Mouse (Mus musculus) stomach, embryonic 16.5 days (tissue): ENCODE measurements around the gene Fa2h. TPM values are rescaled to one million over a fixed set of nuclear protein-coding genes. Genes with fewer than 3 reads are reported as not detected.
"Not testable (repeated sequence)": the region's sequence is repeated elsewhere in the genome, so short reads cannot be mapped to it uniquely, and the experiment has no call there.

ENCODE experiments used
- ATAC-seq: fragments of 200-750 bp; cut with Nextera tagmentation; 2 replicates; pipeline ENCODE4 v1.8.0; 2017; ENCODE audit warnings: moderate number of reproducible peaks, moderate TSS enrichment; ENCODE audit not compliant: insufficient read depth, low FRiP score
- H3K27ac ChIP-seq: fragments of 300-500 bp; sonication (generic); 2 replicates; pipeline ENCODE4 v1.5.1; 2014; ENCODE audit warnings: low read length
- H3K27me3 ChIP-seq: fragments of 300-500 bp; sonication (generic); 2 replicates; pipeline ENCODE4 v1.6.1; 2014; ENCODE audit warnings: low read length, control low read depth, mixed read lengths; ENCODE audit not compliant: control insufficient read depth, insufficient read depth
- H3K36me3 ChIP-seq: fragments of 300-500 bp; sonication (generic); 2 replicates; pipeline ENCODE4 v1.6.1; 2014; ENCODE audit warnings: low read length; ENCODE audit not compliant: control insufficient read depth, insufficient read depth
- H3K4me1 ChIP-seq: fragments of 300-500 bp; sonication (generic); 2 replicates; pipeline ENCODE4 v1.6.1; 2014; ENCODE audit warnings: low read length, control low read depth, mixed read lengths; ENCODE audit not compliant: control insufficient read depth, insufficient read depth
- H3K4me2 ChIP-seq: fragments of 300-500 bp; sonication (generic); 2 replicates; pipeline ENCODE4 v1.6.1; 2014; ENCODE audit warnings: low read depth, low read length, mixed read lengths
- H3K4me3 ChIP-seq: fragments of 300-500 bp; sonication (generic); replicated peaks from 2 replicates; pipeline ENCODE4 v1.5.1; 2014; ENCODE audit warnings: mild to moderate bottlenecking, low read length
- H3K9ac ChIP-seq: fragments of 300-500 bp; sonication (generic); 2 replicates; pipeline ENCODE4 v1.6.1; 2014; ENCODE audit warnings: low read length
- H3K9me3 ChIP-seq: fragments of 300-500 bp; sonication (generic); replicated peaks from 2 replicates; pipeline ENCODE4 v1.6.1; 2016; ENCODE audit warnings: low read length, control low read depth; ENCODE audit not compliant: control insufficient read depth
- WGBS: fragments of 180-500 bp; shearing (Covaris S2); extraction: QIAGEN DNeasy Blood & Tissue Kit; methylation state at CpG from one replicate; pipeline ENCODE4 v1.1.7; 2014; 5-methylcytosine and 5-hydroxymethylcytosine counted together
- polyA plus RNA-seq: library from polyadenylated mRNA; unstranded; fragments of >200 nt; fragmentation: Nextera tagmentation; extraction: Ambion mirVana; gene quantifications from 2 replicates; pipeline ENCODE4 v1.2.1, GENCODE M21; 2015

Gene Fa2h
- polyA plus RNA-seq, 1 experiment from 2014 or later: 5.9 TPM

GRCm38 (mm10) chr8:111343225-111343624, 50.4 kb downstream of the Fa2h start:
- no peak overlapping the region for H3K9ac ChIP-seq
- WGBS: 11% methylated on average over 5 of the region's 5 CpGs
- ATAC-seq: peak; percentile 71; the same call in 1 of the 2 replicates
- no peaks in the 10 kb centered on the region for H3K36me3 ChIP-seq
- no peak overlapping the region for H3K27ac ChIP-seq
- no peaks in the 10 kb centered on the region for H3K4me1 ChIP-seq
- H3K4me2 ChIP-seq: no peak overlapping the region
- H3K27me3 ChIP-seq: no peaks in the 10 kb centered on the region
- H3K4me3 ChIP-seq: no peak overlapping the region
- H3K9me3 ChIP-seq: no peaks in the 10 kb centered on the region

- peaks cover 5% of the 10 kb centered on the region; the same call in 1 of the 2 replicates for H3K4me1 ChIP-seq
- H3K4me2 ChIP-seq: no peak overlapping the region
- no peak for ATAC-seq
- 63% methylated on average over 3 of the region's 3 CpGs for WGBS
- H3K4me3 ChIP-seq: no peak overlapping the region
- no peaks in the 10 kb centered on the region for H3K9me3 ChIP-seq
- H3K9ac ChIP-seq: no peak overlapping the region
- H3K27ac ChIP-seq: no peak overlapping the region
- no peaks in the 10 kb centered on the region for H3K36me3 ChIP-seq
- no peaks in the 10 kb centered on the region for H3K27me3 ChIP-seq
Observed at GRCm38 (mm10) chr8:111340186-111340585, 53.4 kb downstream of the Fa2h start.

GRCm38 (mm10) chr8:111338370-111339208, 55.0 kb downstream of the Fa2h start:
- Histone ChIP-seq H3K27me3 (no peaks in the 10 kb centered on the region), H3K4me3 (peak overlapping the region; percentile 60), H3K4me1 (peaks cover 5% of the 10 kb centered on the region; the same call in 1 of the 2 replicates), H3K9ac (no peak overlapping the region), H3K36me3 (no peaks in the 10 kb centered on the region), H3K27ac (no peak overlapping the region), H3K4me2 (peak overlapping the region; percentile 96), H3K9me3 (no peaks in the 10 kb centered on the region)
- 39% methylated on average over 12 of the region's 12 CpGs for WGBS
- no peak for ATAC-seq

- Histone ChIP-seq H3K9me3 (no peaks in the 10 kb centered on the region), H3K4me2 (peak within 1 kb of the TSS; percentile 96), H3K27me3 (no peaks in the 10 kb centered on the region), H3K27ac (peak within 1 kb of the TSS; percentile 22; the same call in 1 of the 2 replicates), H3K36me3 (no peaks in the 10 kb centered on the region), H3K9ac (peak within 1 kb of the TSS; percentile 69), H3K4me1 (peaks cover 5% of the 10 kb centered on the region; the same call in 1 of the 2 replicates), H3K4me3 (peak within 1 kb of the TSS; percentile 60)
- under 1% methylated on average over 29 of the region's 29 CpGs for WGBS
- no peak for ATAC-seq
Observed at GRCm38 (mm10) chr8:111337890-111338347, 55.7 kb downstream of the Fa2h start, which contains the start of gene Mlkl. TSS of gene Mlkl (minus strand) at chr8:111338177.

GRCm38 (mm10) chr8:111337311-111337889, 56.2 kb downstream of the Fa2h start:
- Histone ChIP-seq H3K4me1 (peaks cover 5% of the 10 kb centered on the region; the same call in 1 of the 2 replicates), H3K27me3 (no peaks in the 10 kb centered on the region), H3K9me3 (no peaks in the 10 kb centered on the region), H3K4me2 (peak overlapping the region; percentile 96), H3K27ac (0 out of 2 replicates have a peak overlapping the region, but pooled peaks have one; percentile 22), H3K36me3 (no peaks in the 10 kb centered on the region), H3K4me3 (peak overlapping the region; percentile 60), H3K9ac (peak overlapping the region; percentile 69)
- 23% methylated on average over 17 of the region's 17 CpGs for WGBS
- ATAC-seq: no peak

GRCm38 (mm10) chr8:111336692-111337091, 56.9 kb downstream of the Fa2h start:
- ATAC-seq: no peak
- H3K27me3 ChIP-seq: no peaks in the 10 kb centered on the region
- no peak overlapping the region for H3K4me2 ChIP-seq
- WGBS: 77% methylated on average over 4 of the region's 4 CpGs
- no peak overlapping the region for H3K9ac ChIP-seq
- H3K4me1 ChIP-seq: peaks cover 5% of the 10 kb centered on the region; the same call in 1 of the 2 replicates
- no peaks in the 10 kb centered on the region for H3K36me3 ChIP-seq
- no peak overlapping the region for H3K4me3 ChIP-seq
- H3K27ac ChIP-seq: no peak overlapping the region
- H3K9me3 ChIP-seq: no peaks in the 10 kb centered on the region

- H3K27me3 ChIP-seq: no peaks in the 10 kb centered on the region
- no peak overlapping the region for H3K9ac ChIP-seq
- H3K4me1 ChIP-seq: no peaks in the 10 kb centered on the region
- ATAC-seq: no peak
- H3K4me3 ChIP-seq: no peak overlapping the region
- 69% methylated on average over 6 of the region's 6 CpGs for WGBS
- no peaks in the 10 kb centered on the region for H3K9me3 ChIP-seq
- H3K36me3 ChIP-seq: no peaks in the 10 kb centered on the region
- no peak overlapping the region for H3K4me2 ChIP-seq
- no peak overlapping the region for H3K27ac ChIP-seq
Observed at GRCm38 (mm10) chr8:111325222-111325790, 68.3 kb downstream of the Fa2h start.

GRCm38 (mm10) chr8:111314729-111315128, 78.9 kb downstream of the Fa2h start:
- Histone ChIP-seq H3K4me2 (no peak overlapping the region), H3K27ac (no peak overlapping the region), H3K27me3 (no peaks in the 10 kb centered on the region), H3K36me3 (no peaks in the 10 kb centered on the region), H3K9me3 (no peaks in the 10 kb centered on the region), H3K4me1 (no peaks in the 10 kb centered on the region), H3K4me3 (no peak overlapping the region), H3K9ac (no peak overlapping the region)
- ATAC-seq: no peak
- WGBS: 79% methylated on average over 12 of the region's 12 CpGs

- H3K9ac ChIP-seq, H3K4me1 ChIP-seq, H3K4me3 ChIP-seq, H3K27ac ChIP-seq, H3K36me3 ChIP-seq, H3K4me2 ChIP-seq, H3K27me3 ChIP-seq, ATAC-seq, H3K9me3 ChIP-seq: not testable (repeated sequence)
- WGBS: 94% methylated on average over 6 of the region's 6 CpGs
Observed at GRCm38 (mm10) chr8:111313961-111314360, 79.7 kb downstream of the Fa2h start.
